Mouse (Mus musculus): Measurements from ENCODE around the gene Cebpb.

Gene Cebpb

GRCm38 (mm10) chr2:167665972-167666713 is 22.6 kb upstream of the Cebpb start:
- no peak for DNase-seq

- DNase-seq: no peak
Measured at GRCm38 (mm10) chr2:167668426-167668825, 20.3 kb upstream of the Cebpb start.

- DNase-seq: no peak
Measured at GRCm38 (mm10) chr2:167669398-167669797, 19.3 kb upstream of the Cebpb start.

- no peak for DNase-seq
Measured at GRCm38 (mm10) chr2:167671101-167671633, 17.5 kb upstream of the Cebpb start.

- no peak for DNase-seq
Measured at GRCm38 (mm10) chr2:167672212-167672685, 16.5 kb upstream of the Cebpb start.

GRCm38 (mm10) chr2:167675120-167675909 is 13.4 kb upstream of the Cebpb start:
- no peak for DNase-seq

- no peak for DNase-seq
Measured at GRCm38 (mm10) chr2:167678600-167678999, 10.1 kb upstream of the Cebpb start.

GRCm38 (mm10) chr2:167679902-167680430 is 8.7 kb upstream of the Cebpb start:
- peak; percentile 74 to 82 for DNase-seq

GRCm38 (mm10) chr2:167680657-167681056 is 8.1 kb upstream of the Cebpb start:
- DNase-seq: no peak

- DNase-seq: no peak
Measured at GRCm38 (mm10) chr2:167683721-167684120, 5.0 kb upstream of the Cebpb start.

GRCm38 (mm10) chr2:167685137-167685536 is 3.6 kb upstream of the Cebpb start:
- DNase-seq: peak; percentile 80 to 84

- no peak for DNase-seq
Measured at GRCm38 (mm10) chr2:167685865-167686264, 2.9 kb upstream of the Cebpb start.

- peak in 1 of 2 experiments; percentile 4 for DNase-seq
Measured at GRCm38 (mm10) chr2:167686382-167687249, 2.1 kb upstream of the Cebpb start.

GRCm38 (mm10) chr2:167687250-167687586 is 1.5 kb upstream of the Cebpb start:
- DNase-seq: no peak

- DNase-seq: peak in 1 of 2 experiments; percentile 20
Measured at GRCm38 (mm10) chr2:167687651-167688101, 1.0 kb upstream of the Cebpb start.

- peak in 1 of 2 experiments; percentile 43 for DNase-seq
Measured at GRCm38 (mm10) chr2:167688126-167688497, 603 bp upstream of the Cebpb start.

GRCm38 (mm10) chr2:167689501-167690218 is 945 bp downstream of the Cebpb start, which contains the start of gene Tmem189:
Gene Tmem189, minus strand, starts transcription at chr2:167689822.
- peak in 1 of 2 experiments; percentile 49 for DNase-seq

- no peak for DNase-seq
Measured at GRCm38 (mm10) chr2:167690219-167690961, 1.7 kb downstream of the Cebpb start.

GRCm38 (mm10) chr2:167690962-167691311 is 2.2 kb downstream of the Cebpb start:
- no peak for DNase-seq

GRCm38 (mm10) chr2:167691410-167691809 is 2.7 kb downstream of the Cebpb start:
- DNase-seq: no peak
